Mouse (Mus musculus) myocyte (in vitro differentiated cells): ENCODE measurements at regions not wholly inside any gene's neighbourhood (a gene's known extent, or its start where the extent isn't known, plus 50 kb on each side); places are given as distances from the start of the nearest gene placed in this dataset.

Experiments used
- H3K27me3 ChIP-seq: one replicate; pipeline ENCODE4 v1.6.1; 2011; ENCODE audit not compliant: control insufficient read depth, insufficient read depth, insufficient read length
- H3K36me3 ChIP-seq: one replicate; pipeline ENCODE4 v1.6.1; 2011; ENCODE audit not compliant: control insufficient read depth, insufficient read depth
- H3K4me2 ChIP-seq: one replicate; pipeline ENCODE4 v1.6.1; 2011; ENCODE audit warnings: low read depth, control low read depth
- H3K4me3 ChIP-seq: one replicate; pipeline ENCODE4 v1.5.1; 2011; ENCODE audit warnings: mild to moderate bottlenecking, control low read depth, moderate library complexity
- H3K79me2 ChIP-seq: one replicate; pipeline ENCODE4 v1.6.1; 2011; ENCODE audit not compliant: control insufficient read depth, insufficient read depth
- H3ac ChIP-seq: one replicate; pipeline ENCODE4 v1.6.1; 2011; ENCODE audit not compliant: control insufficient read depth, insufficient read length
- CEBPB ChIP-seq: IDR thresholded peaks from 2 replicates; pipeline ENCODE4 v1.6.1; 2011; ENCODE audit warnings: mild to moderate bottlenecking, moderate library complexity; ENCODE audit not compliant: poor library complexity, insufficient read depth, severe bottlenecking
- E2F4 ChIP-seq: IDR thresholded peaks from one replicate; pipeline ENCODE4 v1.6.1; 2011; ENCODE audit warnings: mild to moderate bottlenecking, control low read depth, moderate library complexity; ENCODE audit not compliant: insufficient read depth
- MAX ChIP-seq: IDR thresholded peaks from one replicate; pipeline ENCODE4 v1.6.1; 2011; ENCODE audit warnings: low read depth, mild to moderate bottlenecking, control low read depth
- MYOD1 ChIP-seq, 3 experiments: IDR thresholded peaks; one replicate each; pipeline ENCODE4 v1.6.1; 2011; ENCODE audit warnings: control low read depth in 2 of 3, low read depth in 2 of 3, mild to moderate bottlenecking in 2 of 3, moderate library complexity in 1 of 3; ENCODE audit not compliant: insufficient read length in 2 of 3, control insufficient read depth in 1 of 3
- MYOG ChIP-seq, 3 experiments: IDR thresholded peaks; one replicate each; pipeline ENCODE4 v1.6.1; 2011; ENCODE audit warnings: control low read depth in 2 of 3, low read depth in 2 of 3, mild to moderate bottlenecking in 2 of 3; ENCODE audit not compliant: insufficient read length in 2 of 3, control insufficient read depth in 1 of 3, insufficient read depth in 1 of 3
- POLR2A ChIP-seq: IDR thresholded peaks from one replicate; pipeline ENCODE4 v1.6.1; 2011; ENCODE audit warnings: low read depth, mild to moderate bottlenecking, control low read depth, moderate library complexity; ENCODE audit not compliant: insufficient read length
- POLR2AphosphoS2 ChIP-seq: IDR thresholded peaks from one replicate; pipeline ENCODE4 v1.6.1; 2011; ENCODE audit warnings: low read depth, control low read depth; ENCODE audit not compliant: insufficient read length
- REST ChIP-seq: IDR thresholded peaks from one replicate; pipeline ENCODE4 v1.6.1; 2011; ENCODE audit warnings: mild to moderate bottlenecking, control low read depth, moderate library complexity; ENCODE audit not compliant: insufficient read depth, insufficient read length
- SRF ChIP-seq: IDR thresholded peaks from one replicate; pipeline ENCODE4 v1.6.1; 2011; ENCODE audit warnings: low read depth; ENCODE audit not compliant: control insufficient read depth, insufficient read length
- TCF12 ChIP-seq: IDR thresholded peaks from one replicate; pipeline ENCODE4 v1.6.1; 2011; ENCODE audit warnings: mild to moderate bottlenecking, control low read depth; ENCODE audit not compliant: poor library complexity, insufficient read depth, severe bottlenecking
- TCF3 ChIP-seq: IDR thresholded peaks from one replicate; pipeline ENCODE4 v1.6.1; 2011; ENCODE audit warnings: low read depth, control low read depth; ENCODE audit not compliant: insufficient read length
- USF1 ChIP-seq: IDR thresholded peaks from one replicate; pipeline ENCODE4 v1.6.1; 2011; ENCODE audit warnings: low read depth, mild to moderate bottlenecking, control low read depth, moderate library complexity

- TF ChIP-seq MYOG (IDR thresholded peaks at IDR 0.05; ENCODE audit: control insufficient read depth in 1 of 3, insufficient read depth in 1 of 3, insufficient read length in 2 of 3, low read depth in 2 of 3) = no peak
- TF ChIP-seq MYOD1 (IDR thresholded peaks at IDR 0.05; ENCODE audit: control insufficient read depth in 1 of 3, insufficient read length in 2 of 3, low read depth in 2 of 3) = no peak
- no peak for TF ChIP-seq POLR2A
- no peak for TF ChIP-seq POLR2AphosphoS2
- TF ChIP-seq SRF = no peak
- no peak for TF ChIP-seq USF1
- TF ChIP-seq MAX = no peak
- TF ChIP-seq E2F4 = no peak
- no peak for TF ChIP-seq TCF12
- no peak for TF ChIP-seq CEBPB
- TF ChIP-seq REST = no peak
- Histone ChIP-seq H3K4me2 (no peak overlapping the region), H3K36me3 (no peaks in the 10 kb centered on the region), H3K79me2 (no peaks in the 10 kb centered on the region), H3K4me3 (no peak overlapping the region), H3K27me3 (no peaks in the 10 kb centered on the region), H3ac (no peak overlapping the region)
These were observed 118.4 kb upstream of the Sox2 start for GRCm38 (mm10) chr3:34531836-34532235.

GRCm38 (mm10) chr3:34527546-34527945 lies 122.7 kb upstream of the Sox2 start:
- Histone ChIP-seq H3K79me2 (no peaks in the 10 kb centered on the region), H3K4me3 (no peak overlapping the region), H3K27me3 (no peaks in the 10 kb centered on the region), H3ac (no peak overlapping the region), H3K4me2 (no peak overlapping the region), H3K36me3 (no peaks in the 10 kb centered on the region)
- TF ChIP-seq SRF (no peak), MYOG (IDR thresholded peaks at IDR 0.05; ENCODE audit: control insufficient read depth in 1 of 3, insufficient read depth in 1 of 3, insufficient read length in 2 of 3, low read depth in 2 of 3) (no peak), TCF12 (no peak), CEBPB (no peak), USF1 (no peak), REST (no peak), E2F4 (no peak), POLR2A (no peak), POLR2AphosphoS2 (no peak), MAX (no peak), MYOD1 (IDR thresholded peaks at IDR 0.05; ENCODE audit: control insufficient read depth in 1 of 3, insufficient read length in 2 of 3, low read depth in 2 of 3) (no peak), TCF3 (no peak)

- Histone ChIP-seq H3K36me3 (no peaks in the 10 kb centered on the region), H3K79me2 (no peaks in the 10 kb centered on the region), H3K4me2 (no peak overlapping the region), H3ac (no peak overlapping the region), H3K27me3 (no peaks in the 10 kb centered on the region), H3K4me3 (no peak overlapping the region)
- no peak for TF ChIP-seq TCF12
- no peak for TF ChIP-seq MAX
- TF ChIP-seq SRF = no peak
- TF ChIP-seq USF1 = no peak
- TF ChIP-seq MYOG (IDR thresholded peaks at IDR 0.05; ENCODE audit: control insufficient read depth in 1 of 3, insufficient read depth in 1 of 3, insufficient read length in 2 of 3, low read depth in 2 of 3) = no peak
- TF ChIP-seq E2F4 = no peak
- no peak for TF ChIP-seq REST
- no peak for TF ChIP-seq TCF3
These were observed 124.5 kb upstream of the Sox2 start for GRCm38 (mm10) chr3:34525730-34526129.

- TF ChIP-seq E2F4 (no peak), USF1 (no peak), TCF3 (no peak), SRF (no peak), MYOD1 (IDR thresholded peaks at IDR 0.05; ENCODE audit: control insufficient read depth in 1 of 3, insufficient read length in 2 of 3, low read depth in 2 of 3) (no peak), MAX (no peak), POLR2AphosphoS2 (no peak), POLR2A (no peak), TCF12 (no peak), CEBPB (no peak), MYOG (IDR thresholded peaks at IDR 0.05; ENCODE audit: control insufficient read depth in 1 of 3, insufficient read depth in 1 of 3, insufficient read length in 2 of 3, low read depth in 2 of 3) (no peak), REST (no peak)
- Histone ChIP-seq H3K79me2 (no peaks in the 10 kb centered on the region), H3ac (no peak overlapping the region), H3K4me3 (no peak overlapping the region), H3K36me3 (no peaks in the 10 kb centered on the region), H3K4me2 (no peak overlapping the region), H3K27me3 (no peaks in the 10 kb centered on the region)
These were observed 128.0 kb upstream of the Sox2 start for GRCm38 (mm10) chr3:34522054-34522684.

- H3K79me2 ChIP-seq = no peaks in the 10 kb centered on the region
- H3ac ChIP-seq = no peak overlapping the region
- H3K36me3 ChIP-seq = no peaks in the 10 kb centered on the region
- no peak overlapping the region for H3K4me3 ChIP-seq
- TF ChIP-seq E2F4 = no peak
- no peak for TF ChIP-seq MYOG (IDR thresholded peaks at IDR 0.05; ENCODE audit: control insufficient read depth in 1 of 3, insufficient read depth in 1 of 3, insufficient read length in 2 of 3, low read depth in 2 of 3)
- H3K4me2 ChIP-seq = no peak overlapping the region
- H3K27me3 ChIP-seq = no peaks in the 10 kb centered on the region
These were observed 128.7 kb upstream of the Sox2 start for GRCm38 (mm10) chr3:34521357-34522053.
